Mouse (Mus musculus) layer of hippocampus, adult 9-10 months (tissue): ENCODE results near the gene Ube2d3.
A peak's percentile ranks its signal among the peaks of the same experiment; 100 is the strongest.

ENCODE experiments used
- DNase-seq: peaks from one replicate; pipeline ENCODE4 v3.0.0; 2022; ENCODE audit warnings: low spot score

Ube2d3 gene

DNA sequence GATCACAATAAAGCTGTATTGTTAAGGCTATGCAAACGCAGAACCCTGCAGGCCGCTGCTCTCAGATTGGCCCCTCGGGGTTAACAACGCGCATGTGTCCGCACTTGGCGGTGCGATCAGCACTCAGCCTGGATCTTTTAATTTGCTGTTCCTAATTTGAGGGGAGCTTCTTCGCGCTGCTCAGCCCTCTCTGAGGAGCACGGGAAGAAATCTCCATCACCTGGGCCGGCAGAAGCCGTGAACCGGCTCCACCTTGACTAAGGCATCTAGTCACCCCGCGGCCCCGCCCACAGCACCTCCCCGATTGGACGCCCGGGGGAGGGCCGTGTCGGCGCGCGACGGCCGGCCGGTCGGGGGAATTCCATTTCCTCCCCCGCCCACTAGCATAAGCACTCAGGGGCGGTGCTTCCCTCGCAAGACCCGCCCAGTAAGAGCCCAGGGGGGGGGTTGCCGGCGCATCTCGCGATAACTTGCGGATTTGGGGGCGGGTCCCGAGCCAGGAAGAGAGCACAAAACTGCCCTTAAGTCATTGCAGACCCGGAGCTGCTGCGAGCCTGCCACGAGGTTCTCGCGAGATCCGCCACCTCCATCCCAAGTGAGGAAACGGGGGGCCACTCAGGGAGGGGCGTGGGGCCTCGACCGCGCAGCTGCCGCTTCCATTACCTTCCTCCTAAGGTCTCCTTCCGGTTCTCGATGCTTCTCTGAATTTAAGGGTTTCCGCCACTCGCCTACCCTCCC lies at the start of gene Ube2d3:
TSS of gene Ube2d3 (plus strand) at position 392 of the 738 bp plus-strand sequence.
- DNase-seq = peak; percentile 94

DNA sequence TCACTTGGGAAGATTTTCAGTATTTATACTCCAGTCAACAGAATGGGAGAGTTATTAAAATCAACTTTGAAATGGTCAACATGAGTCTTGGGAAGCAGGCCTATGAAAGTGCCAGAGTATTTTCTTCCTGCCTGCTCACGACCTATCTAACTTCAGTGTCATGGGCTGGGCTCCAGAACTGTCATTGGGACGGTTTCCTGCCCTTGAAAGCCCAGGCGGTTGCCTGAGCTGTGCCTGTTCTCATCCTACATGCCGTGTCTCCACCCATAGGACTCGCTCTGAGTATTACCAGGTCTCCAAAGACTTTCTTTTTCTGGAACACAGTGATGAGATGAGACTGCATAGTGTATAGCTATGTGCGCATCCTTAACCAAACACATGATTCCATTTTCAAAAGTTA lies 44.8 kb upstream of the Ube2d3 start:
- DNase-seq = no peak

DNA sequence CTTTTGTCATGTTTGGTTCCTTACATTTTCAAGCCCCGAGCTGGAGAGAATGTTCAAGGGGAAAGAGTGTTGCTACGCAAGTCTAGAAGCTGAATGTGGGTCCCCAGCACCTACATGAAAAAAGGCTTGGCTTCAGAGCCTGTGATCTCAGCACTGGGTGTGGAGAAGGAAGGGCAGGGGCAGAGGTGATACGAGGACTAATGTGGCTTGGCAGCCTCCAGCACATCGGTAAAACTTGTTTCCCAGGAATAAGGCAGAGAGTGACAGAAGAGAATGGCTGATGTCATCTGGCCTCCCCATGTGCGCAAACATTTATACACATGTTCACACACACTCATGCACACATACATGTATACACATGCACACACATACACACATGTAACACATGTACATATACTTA lies 42.9 kb upstream of the Ube2d3 start:
- no peak for DNase-seq

DNA sequence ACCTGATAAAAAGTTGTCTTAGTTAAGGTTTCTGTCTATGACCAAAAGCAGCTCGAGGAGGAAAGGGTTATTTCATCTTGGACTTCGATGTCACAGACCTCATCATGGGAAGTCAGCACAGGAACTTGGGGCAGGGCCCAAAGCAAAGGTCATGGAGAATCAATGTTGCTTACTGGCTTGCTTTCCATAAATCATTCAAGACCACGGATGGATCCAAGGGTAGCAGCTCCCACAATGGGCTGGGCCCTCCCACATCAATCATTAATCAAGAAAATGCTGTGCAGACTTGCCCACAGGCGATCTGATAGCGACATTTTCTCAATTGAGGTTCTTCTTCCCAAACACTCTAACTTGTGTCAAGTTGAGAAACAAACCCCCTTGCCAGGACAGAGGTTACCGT lies 41.9 kb upstream of the Ube2d3 start:
- no peak for DNase-seq

DNA sequence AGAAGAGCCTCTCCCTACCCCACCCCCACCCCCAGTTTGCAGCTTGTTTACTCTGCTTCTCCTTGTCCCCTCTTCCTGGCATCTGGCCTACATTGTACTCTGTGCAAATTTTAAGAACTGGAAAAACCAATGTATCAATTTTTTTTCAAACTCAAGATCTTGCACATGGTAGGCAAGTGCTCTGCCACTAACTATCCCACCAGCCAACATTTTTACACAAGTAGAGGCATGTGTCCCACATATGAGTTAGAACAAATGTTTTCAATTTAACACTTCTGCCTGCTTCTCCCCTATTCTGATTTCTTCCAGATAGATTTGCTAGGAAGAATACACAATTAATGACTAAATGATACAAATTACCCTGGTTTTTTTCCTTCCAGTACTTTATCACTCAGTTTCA lies 40.8 kb upstream of the Ube2d3 start:
- no peak for DNase-seq

DNA sequence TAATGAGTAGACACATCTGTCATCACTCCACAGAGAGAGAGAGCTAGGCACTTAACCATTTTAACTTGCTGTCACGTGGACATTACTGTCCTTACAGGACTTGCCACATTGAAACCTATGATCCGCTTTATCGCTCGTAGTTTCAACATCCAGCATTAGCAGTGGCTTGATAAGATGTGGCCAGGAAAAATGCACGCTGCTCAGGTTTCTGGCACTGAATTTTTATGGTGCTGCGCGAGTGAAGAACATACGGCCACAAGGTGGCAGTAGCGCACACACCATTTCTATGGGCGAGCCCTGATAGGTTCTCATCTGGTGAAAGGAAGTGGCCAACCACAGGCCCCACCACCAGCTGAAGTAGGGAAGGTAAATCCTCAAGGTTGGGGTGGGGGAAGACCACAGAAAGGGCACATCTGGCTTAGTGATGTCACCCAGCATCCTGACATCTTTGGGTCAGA lies 35.7 kb upstream of the Ube2d3 start:
- peak; percentile 79 for DNase-seq

DNA sequence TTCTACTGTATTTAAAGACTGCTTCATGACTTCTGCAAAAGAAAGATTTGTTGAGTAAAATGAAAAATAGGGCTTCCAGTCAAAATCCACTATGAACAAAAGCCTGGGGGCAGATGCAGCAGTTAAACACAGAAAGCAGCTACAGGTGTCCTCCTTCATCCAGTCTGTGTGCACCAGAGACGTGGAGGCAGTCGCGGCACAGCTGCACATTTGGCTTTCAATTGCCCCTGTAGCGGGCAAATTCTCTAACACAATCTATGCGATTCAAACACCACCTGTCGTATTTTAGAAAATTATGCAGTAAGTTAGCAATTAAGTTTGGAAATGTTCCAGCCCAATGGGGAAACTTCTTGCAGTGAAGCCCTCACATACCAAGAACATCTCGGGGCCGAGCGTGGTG lies 34.7 kb upstream of the Ube2d3 start:
- DNase-seq = no peak

DNA sequence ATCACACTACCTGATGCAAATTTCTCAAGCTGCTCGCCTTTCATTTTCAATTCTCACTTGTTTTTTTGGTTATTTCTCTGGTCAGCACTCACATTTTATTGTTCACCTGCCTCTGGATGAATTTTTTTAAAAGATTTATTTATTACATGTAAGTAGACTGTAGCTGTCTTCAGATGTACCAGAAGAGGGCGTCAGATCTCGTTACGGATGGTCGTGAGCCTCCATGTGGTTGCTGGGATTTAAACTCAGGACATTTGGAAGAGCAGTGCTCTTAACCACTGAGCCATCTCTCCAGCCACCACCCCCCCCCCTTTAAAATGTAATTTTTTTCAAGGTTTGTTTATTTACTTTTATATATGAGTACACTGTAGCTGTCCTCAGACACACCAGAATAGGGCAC lies 34.1 kb upstream of the Ube2d3 start:
- DNase-seq = no peak

DNA sequence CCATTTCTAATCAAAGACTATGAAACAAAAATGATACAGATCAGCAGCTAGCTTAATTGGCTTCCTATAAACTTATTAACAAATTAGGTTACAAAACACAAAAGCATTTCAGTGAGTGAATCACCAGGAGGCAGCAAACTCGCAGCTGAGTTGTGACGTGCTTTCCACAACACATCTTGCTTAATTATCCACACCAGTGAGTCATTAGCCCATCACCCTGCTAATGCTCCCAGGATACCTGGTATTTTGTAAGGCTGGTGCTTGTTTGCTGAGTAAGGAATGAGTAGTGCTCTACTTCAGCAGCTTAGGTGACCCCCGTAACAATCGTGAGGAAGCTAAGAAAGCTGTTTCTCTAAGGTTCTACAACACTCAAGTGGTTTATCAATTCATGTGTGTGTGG lies 33.4 kb upstream of the Ube2d3 start:
- no peak for DNase-seq

DNA sequence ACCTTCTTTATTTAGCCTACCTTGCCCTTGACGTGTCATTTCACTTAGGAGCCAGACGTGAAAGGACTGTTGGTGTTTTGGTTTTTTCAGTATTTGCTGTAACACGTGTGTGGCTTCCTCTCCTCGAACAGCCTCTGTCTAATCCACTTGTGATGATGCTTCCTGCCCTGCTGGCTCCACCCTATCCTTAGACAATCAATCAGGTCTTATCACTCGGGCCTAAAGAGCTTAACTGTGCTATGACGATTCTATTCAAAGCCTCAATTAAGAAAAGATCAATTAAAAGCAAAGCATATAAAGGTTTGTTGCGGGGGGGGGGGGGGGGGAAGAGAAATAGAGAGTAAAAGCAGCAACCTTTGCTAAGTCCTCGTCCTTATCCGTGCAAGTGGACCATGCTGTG lies 30.6 kb upstream of the Ube2d3 start:
- no peak for DNase-seq

DNA sequence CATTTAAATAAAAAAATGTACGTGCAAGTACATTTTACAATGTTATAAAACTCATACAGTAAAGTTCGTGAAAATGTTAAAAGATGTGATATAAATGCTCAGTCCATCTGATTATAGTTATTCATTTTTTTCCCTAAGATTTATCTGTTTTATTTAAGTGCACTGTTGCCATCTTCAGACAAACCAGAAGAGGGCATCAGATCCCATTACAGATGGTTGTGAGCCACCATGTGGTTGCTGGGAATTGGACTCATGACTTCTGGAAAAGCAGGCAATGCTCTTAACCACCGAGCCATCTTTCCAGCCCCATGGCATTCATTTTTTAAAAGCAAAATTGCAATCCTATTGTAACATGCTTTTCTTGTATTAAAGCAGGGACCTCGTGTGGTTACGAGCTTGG lies 28.7 kb upstream of the Ube2d3 start:
- DNase-seq = no peak

DNA sequence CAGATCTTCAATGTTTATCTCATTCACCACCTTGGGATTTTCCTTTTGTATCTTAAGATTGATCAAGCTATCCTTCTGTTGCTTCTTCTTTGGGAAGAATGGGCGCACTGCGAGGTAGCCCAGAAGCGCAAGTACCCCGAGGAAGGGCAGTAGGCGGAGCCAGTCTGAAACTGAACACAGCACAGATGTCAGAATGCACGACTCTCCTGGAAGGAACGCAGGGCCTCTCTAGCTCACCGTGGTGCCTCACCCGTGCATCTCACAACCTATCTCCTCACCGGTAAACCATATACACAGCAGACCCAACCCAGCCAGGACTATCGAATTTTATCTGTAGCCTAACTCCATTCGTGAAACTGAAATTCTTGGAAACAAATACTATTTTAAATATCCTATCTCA lies 26.9 kb upstream of the Ube2d3 start:
- no peak for DNase-seq

DNA sequence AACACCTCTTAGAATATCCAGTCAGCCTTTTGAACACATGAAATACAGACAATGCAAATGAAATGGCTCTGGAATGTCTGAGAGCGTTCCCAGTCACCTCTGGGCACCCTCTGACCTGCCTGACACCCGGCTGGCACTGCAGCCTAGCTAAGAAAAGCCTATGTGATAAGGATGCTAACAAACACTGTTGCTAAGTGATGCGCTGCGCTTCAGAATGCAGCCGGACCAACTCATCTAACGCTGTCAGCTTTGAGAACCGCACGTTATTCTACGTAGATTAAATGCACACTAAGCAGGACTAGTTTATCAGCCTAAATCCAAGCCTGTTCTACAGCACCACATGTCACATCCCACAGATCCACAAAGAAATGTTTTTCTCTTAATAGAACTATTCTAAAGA lies 26.1 kb upstream of the Ube2d3 start:
- DNase-seq = no peak

DNA sequence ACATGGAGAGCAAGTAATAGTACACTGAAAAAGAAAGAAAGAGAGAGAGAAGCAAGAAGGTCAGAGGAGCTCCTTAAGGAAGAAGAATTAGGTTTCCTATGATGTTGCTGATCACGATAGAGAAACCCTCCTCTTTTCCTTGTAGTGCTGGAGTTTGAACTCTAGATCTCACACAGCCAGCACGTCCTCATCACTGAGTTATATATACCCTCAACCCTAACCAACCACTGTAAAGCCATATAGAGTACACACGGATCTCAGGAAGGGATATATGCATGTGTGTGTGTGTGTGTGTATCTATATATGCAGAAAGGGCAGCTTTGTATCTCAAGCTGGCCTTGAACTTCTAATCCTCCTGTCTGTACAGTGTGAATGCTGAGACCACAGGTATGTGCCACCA lies 20.7 kb upstream of the Ube2d3 start:
- no peak for DNase-seq

DNA sequence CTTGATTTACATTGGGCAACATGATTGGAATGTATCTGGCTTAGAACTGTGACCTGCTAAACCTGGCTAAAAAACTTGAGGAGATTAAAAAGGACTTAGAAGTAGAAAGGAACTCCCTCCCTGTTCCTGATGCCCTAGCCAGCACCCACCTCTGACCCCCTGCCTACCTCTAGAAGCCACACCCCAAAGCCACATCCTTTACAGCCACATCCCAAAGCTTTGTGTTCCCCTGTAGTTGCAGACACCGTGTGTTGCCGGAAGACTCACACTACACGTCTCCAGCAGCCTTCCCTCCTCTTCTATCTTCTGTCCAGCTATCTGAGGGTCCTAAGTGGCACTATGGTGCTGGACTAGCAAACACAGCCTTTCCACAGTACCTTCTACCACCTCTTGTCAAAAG lies 20.1 kb upstream of the Ube2d3 start:
- no peak for DNase-seq

DNA sequence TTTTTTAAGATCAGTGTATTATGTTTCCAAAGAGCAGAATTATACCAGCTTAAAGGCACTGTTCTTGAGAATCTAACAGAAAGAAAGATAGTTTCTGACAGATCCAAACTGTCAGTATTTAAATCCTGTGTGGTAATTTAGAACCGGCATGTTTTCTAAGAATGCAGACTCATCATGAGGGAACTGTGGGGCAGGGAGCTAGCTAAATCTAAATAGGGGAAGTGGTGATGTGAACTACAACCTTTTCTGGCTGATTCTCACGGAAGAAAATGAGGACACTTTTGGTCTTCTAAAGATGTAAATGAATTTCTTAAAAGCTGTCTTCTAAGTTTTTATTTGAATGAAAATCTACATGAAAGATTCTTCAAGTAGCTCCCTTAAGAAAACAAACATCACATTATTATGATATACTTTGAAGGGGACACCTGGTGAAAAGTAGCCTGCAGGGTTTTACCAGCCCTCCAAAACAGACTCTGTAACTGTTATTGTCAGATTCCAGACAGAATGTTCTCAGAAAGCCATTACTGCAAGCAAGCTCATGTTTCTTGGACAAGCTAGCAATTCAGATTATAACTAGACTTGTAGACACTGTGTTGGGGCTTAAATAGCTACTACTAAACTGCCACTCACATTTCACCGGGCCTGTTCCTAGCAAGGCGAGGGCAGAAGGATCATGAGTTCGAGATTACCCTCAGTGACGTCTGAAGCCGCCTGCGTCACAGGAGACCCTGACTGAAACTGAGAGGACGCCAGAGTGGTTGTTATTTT lies 17.2 kb upstream of the Ube2d3 start:
- no peak for DNase-seq

DNA sequence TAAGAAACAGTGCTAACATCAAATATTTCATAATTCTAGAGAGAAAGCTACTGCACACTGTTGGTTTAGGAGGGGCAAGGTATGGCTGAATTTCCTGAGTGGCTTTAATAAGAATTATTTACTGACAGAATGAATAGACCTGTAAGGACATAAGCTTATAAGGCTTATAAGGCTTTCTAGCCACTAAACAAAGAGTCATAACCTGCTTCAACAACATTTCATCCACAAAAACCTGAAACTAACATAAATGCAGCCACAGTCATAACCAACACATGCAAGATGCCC lies 16.7 kb upstream of the Ube2d3 start:
- no peak for DNase-seq

DNA sequence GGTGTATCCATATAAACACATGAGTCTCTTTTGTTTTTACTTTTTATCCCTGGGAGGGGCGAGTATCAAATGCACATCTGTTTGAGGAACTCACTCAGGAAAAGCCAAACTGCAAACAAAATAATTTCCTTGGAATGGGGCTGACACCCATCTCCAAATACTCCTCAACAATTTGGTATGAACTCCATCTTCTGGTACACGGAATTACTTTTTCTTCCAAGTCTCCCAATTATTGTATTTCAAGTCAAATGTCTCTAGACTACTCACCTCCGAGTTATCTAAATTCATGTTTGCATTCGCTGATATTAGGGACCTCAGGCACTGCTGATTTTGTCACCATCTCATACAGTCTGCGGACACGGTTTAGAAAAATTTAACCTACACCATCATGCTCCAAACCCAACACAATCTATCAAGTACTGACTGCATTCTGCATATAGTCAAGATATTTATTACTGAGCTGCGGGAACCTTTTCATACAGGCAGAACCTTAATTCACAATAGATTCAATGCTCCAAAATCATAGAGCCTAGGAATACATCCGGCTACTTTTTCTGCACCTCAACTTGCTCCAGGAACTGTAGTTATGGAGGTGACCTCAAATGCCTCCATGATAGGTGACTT lies 15.6 kb upstream of the Ube2d3 start:
- DNase-seq = no peak

DNA sequence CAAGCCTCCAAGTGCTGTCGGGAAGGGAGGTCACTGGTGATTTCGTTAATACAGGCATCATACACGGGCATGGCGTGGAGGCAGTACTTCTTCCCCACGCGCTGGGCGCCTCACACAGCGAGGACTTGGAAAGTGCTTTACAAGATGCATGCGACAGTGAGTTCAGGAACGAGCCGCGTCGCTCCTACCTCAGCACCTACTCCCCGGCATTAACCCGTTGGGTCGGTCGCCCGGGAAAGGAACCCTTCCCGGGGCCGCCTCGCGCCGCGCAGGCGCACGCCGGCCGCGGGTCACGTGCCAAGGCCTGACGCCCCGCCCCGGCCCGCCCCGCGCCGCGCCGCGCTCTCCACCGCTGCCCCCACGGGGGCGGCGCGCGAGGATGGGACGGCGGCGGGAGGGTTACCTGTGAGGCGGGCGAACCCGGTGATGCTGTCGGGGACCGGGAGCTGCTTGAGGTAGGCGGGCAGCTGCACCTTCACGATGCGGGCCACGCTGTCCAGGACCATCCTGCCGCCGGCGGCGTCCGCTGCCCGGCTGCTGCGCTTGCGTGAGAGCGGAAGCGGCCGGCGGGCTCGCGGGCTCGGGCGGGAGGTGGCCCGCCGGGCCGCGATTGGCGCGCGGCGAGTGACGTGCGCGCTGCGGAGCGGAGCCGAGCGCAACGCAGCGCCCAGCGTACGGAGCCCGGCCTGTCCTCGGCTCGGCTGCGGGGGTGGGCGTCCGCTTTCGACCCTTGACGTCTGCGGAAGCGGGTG lies 14.9 kb upstream of the Ube2d3 start:
- DNase-seq = peak; percentile 55

DNA sequence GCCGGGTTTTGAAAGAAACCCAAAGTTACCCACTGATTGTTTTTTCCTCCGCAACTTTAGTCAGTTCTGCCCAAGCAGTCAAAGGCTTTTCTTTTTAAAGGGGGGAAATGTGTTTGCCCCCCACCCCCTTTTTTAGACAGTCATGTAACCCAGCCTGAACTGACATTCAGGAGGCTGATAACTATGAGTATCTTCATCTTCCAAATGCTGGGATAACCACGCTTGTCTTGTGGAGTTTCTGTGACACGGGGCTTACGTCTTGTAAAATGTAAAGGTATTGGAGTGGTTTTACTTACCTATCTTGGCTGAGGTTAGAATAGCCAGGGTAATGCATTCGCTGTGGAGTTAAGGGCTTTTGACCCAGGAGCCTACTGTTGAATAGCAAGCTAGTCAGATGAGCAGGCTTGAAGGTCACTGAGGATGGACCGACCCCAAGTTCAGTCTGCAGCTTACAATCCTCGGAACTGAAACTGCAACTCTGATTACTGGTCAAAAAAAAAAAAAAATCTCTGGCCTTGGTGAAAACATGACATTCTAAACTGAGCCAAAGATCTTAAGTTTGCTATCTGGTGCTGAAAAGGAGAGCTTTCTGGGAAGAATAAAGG lies 14.2 kb upstream of the Ube2d3 start, which contains the start of gene Cisd2:
TSS of gene Cisd2 (minus strand) at position 318 of the 605 bp plus-strand sequence.
- no peak for DNase-seq

DNA sequence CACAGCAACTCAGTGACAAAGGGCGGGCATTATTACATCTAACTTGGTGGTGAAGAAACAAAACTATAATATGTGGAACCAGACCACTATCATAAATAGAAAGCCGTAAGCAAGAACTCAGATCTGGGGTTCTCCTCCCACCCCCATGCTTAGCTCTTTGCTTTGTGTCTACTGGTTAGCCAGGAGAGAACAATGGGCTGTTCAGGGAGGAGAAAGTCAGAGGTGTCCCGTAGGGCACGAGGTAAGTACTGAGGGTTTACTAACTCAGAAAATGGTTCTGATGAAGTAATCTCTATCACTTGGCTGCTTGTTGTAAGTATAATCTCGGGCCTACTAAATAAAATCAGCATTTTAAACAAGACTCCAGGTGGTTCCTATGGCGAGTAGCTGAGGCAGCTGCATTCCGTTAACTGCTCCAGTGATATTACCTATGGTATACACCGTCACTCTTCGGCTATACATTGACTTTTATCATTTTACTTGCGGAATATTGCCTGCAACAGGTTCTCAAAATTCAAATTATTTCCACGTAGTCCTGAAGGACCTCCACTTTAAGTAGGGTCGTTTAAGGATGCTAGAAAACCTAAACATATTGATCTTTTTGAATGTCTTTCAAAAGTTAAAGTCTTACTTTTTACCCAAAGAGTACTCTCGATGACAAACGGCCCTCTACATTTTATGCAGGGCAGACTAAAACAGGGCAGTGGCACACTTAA lies 890 bp upstream of the Ube2d3 start:
- no peak for DNase-seq

DNA sequence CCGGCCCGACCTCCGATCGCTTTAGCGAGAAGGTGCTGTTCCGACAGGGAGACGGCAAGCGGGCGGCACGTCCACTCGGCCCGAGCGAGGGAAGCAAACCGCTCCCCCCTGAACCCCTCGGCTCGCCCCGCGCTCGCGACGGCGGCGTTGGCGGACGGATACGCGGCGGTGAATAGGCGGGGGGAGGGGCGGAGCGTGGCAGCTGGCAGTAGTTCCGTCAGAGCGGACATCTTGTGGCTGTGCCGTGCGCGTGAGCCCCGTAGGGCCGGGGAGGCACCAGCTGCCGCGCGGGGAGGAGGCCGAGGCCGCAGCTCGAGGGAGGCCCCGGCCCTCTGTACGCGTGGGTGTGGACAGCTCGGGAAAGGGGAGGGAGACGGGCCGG lies 573 bp downstream of the Ube2d3 start:
- peak; percentile 85 for DNase-seq
